Mouse (Mus musculus): Measurements from ENCODE around the gene Sumo2.

- TF ChIP-seq CTCF (conservative IDR thresholded peaks at IDR 0.05; ENCODE audit: low read length) = no peak
- no peak for TF ChIP-seq NANOG (IDR thresholded peaks at IDR 0.05; ENCODE audit: borderline replicate concordance, low read length)
- no peak for TF ChIP-seq POU5F1 (IDR thresholded peaks at IDR 0.05; ENCODE audit: borderline replicate concordance, low read length)
These were observed 19.1 kb downstream of the Sumo2 start for GRCm38 (mm10) chr11:115516942-115517341.
